Mouse (Mus musculus): ENCODE measurements around the gene Ank2.

GRCm38 (mm10) chr3:127539193-127539592 lies 40.0 kb upstream of the Ank2 start:
- no peak for TF ChIP-seq POLR2A (IDR thresholded peaks at IDR 0.05; ENCODE audit: borderline replicate concordance, low read depth, low read length)
- TF ChIP-seq CTCF (IDR thresholded peaks at IDR 0.05; ENCODE audit: low read depth, low read length), result no peak
